Mouse (Mus musculus) embryo, embryonic 10 days (tissue): ENCODE measurements around the gene Elf2.
A peak's percentile ranks its signal among the peaks of the same experiment; 100 is the strongest.
"Not testable (repeated sequence)": the region's sequence is repeated elsewhere in the genome, so short reads cannot be mapped to it uniquely, and the experiment has no call there.

ENCODE experiments used
- DNase-seq: peaks from one replicate; pipeline ENCODE4 v3.0.0-alpha.2; 2015; ENCODE audit warnings: low spot score

The Elf2 gene

DNA sequence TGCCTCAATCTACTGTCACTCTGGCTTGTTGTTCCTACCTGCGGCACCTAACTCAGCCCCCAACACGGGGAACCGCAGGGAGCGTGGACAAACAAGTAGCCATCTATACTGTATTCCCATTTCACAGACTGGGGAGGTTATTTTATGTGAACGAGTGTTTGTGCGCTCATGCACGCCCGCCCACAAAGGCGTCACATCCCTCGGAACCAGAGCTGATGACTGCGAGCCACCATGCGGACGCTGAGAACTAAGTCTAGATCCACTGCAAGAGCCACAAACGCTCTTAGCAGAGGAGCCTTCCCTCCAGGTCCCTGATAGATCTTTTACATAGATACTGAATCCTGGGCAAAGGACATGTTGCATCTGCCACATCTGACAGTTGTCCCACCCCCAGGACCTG lies 10.4 kb downstream of the Elf2 start:
- DNase-seq: no peak

DNA sequence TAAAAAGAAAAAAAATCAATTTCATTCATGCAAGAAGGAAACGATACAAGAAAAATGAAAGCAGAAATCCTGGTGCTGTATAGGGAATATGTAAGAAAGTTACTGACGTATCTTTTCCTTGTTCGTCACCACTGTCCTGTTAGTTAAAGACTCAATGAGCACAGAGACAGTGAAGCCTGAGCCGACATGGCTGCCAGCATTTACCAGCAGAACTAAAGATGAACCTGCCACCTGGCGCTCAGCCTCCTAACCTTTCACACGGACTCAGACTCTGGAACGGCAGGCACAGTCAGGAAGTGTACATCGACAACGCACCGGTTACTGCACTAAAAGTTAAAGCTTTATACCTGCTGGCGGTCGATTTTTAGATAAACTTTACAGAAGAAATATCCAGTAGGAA lies 11.9 kb downstream of the Elf2 start:
- DNase-seq: no peak

DNA sequence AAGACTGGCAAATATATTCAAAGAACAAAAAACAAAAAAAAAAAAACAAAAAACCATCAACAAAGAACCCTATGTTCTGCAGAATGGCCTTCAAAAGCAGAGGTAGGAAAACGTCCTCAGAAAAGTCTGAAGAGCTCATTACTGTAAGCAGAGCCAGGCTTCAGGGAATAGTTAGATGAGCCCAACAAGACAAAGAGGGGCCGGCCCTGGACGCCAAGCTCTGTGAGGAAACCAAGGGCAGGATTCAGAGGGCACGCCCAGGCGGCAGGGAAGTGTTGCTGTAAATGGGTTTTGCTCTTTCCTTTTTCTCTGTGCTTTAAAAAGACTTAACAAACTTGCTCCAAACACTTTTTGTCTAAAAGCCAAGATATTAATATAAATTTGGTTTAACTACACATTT lies 12.6 kb downstream of the Elf2 start:
- no peak for DNase-seq

DNA sequence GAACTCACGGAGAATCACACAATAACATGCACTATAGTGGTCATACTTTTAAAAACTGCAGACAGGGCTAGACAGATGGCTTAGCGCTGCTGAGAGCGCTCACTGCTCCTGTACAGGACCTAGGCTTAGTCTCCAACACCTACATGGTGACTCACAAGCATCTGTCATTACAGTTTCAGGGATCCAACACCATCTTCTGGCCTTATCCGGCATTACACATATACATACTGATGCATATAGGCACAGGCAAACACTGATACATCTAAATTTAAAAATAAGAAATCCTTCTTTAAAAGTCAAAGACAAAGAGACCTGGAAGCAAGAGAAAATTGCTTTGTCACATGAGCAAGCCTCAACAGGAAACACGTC lies 13.1 kb downstream of the Elf2 start:
- DNase-seq: no peak

DNA sequence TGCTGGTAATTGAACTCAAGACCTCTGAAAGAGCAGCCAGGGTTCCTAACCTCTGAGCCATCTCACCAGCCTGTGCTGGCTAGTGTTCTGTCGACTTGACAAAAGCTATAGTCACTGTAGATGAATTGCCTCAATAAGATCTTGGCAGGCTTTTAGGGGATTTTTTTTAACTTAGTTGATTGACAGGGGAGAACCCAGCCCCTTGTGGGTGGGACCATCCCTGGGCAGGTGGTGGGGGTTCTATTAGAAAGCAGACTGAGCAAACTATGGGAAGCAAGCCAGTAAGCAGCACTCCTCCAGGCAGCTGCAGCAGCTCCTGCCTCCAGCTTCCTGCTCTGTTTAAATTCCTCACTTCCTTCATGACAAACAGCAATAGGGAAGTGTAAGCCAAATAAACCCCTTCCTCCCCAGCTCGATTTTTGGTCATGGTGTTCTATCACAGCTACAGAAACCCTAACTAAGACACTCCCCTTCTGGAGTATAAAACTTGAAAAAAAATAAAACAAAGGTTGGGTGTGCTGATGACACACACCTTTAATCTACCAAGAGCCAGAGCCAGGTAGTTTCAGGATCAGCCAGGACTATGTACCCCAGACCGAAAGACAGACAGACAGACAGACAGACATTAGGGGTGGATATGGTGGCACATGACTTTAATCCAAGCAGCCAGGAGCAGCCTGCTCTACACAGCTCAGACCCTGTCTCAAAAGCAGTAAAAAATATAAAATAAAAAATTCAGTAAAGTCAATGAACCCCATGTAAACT lies 13.6 kb downstream of the Elf2 start:
- no peak for DNase-seq

DNA sequence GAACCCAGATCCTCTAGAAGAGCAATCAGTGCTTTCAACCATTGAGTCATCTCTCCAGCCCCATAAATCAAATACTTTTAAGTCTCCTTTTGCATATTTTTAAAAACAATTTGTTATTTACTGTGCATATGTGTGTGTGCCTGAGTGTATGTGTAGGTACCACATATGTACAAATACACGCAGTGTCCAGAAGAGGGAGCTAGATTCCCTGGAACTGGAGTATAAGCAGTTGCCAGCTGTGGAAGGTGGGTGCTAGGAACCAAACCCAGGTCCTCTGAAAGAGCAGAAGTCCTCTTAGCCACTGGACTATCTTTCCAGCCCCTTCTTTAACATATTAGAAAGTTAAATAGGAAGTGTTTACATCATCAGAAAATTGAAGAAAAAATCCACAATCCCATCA lies 15.0 kb downstream of the Elf2 start:
- DNase-seq: no peak

DNA sequence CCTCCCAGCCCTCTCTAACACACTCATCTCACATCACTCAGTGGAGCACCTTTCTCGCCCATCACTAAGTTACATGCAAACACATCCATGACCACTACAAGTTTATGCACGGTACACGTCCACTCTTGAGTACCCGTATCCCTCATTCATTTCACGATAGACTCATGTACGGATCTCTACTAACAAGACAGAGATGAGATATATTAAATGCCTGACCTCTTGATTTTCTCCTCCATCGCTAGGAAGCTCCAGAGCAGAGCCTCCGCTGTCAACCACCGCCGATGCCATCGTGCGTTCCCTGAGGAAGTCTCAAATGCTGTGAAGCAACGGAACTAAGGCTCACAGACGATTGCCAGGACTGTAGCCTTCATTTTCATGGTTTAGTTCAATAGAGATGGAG lies 17.5 kb downstream of the Elf2 start:
- DNase-seq: no peak

DNA sequence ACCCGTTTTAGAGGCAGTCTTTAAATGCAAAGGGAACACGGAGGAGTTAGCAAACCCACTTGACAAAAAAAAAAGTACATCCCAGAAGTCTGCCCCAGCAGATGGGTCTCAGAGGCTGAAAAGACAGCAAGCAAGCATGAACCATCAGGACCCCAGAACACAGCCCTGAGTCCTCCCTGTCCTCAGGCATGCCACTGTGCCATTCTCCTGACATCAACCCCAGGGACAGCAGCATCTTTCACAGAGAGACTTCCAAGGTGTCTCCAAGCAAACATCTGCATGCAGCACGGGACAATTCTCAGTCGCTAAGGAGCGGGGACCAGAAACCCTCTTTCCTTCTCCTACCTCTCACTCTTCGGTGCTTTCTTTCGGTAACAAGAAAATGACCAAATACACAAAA lies 18.1 kb downstream of the Elf2 start:
- DNase-seq: no peak

DNA sequence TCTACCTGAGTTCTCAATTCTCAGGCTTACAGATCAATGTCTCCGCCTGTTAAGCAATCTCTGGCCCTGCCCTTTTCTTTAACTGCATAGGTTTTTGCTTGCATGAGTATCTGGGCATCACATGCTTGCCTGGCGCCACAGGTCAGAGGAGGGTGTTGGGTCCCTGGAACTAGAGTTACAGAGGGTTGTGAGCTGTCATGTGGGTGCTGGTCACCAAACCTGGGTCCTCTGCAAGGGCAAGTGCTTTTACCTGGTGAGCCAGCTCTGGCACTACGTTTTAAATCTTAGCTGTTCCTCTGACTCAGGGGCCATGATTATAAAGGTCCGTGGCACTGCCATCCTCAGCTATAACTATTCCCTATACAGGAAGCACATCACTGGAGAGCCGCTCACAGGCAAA lies 19.3 kb downstream of the Elf2 start:
- no peak for DNase-seq

DNA sequence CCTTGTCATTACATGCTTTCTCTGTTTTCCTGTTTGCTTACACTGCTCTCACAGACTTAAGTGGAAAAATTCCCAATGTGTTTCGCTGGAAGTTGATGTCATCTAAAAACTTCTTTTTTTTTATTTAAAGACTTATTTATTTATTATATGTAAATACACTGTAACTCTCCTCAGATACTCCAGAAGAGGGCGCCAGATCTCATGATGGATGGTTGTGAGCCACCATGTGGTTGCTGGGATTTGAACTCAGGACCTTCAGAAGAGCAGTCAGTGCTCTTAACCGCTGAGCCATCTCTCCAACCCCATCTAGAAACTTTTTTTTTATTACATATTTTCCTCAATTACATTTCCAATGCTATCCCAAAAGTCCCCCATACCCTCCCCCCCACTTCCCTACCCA lies 22.4 kb downstream of the Elf2 start:
- not testable (repeated sequence) for DNase-seq

DNA sequence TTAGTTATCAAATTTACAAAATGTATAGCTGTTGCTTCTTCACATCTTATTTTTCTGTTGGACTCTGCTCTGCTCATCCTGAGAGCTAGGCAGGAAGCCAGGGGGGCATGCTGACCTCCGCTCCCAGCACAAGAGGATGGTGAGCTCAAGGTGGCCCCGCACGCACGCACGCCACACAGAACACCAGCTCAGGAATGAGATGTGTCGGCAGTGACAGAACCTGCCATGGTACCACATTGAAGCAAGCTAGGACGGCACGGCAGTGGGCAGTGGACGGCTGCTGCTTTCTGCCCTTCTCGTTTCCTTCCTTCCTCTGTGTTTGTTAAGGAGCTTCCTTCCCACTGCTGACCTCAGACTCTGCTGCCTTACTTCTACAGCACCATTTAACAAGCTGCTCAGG lies 23.6 kb downstream of the Elf2 start:
- no peak for DNase-seq

DNA sequence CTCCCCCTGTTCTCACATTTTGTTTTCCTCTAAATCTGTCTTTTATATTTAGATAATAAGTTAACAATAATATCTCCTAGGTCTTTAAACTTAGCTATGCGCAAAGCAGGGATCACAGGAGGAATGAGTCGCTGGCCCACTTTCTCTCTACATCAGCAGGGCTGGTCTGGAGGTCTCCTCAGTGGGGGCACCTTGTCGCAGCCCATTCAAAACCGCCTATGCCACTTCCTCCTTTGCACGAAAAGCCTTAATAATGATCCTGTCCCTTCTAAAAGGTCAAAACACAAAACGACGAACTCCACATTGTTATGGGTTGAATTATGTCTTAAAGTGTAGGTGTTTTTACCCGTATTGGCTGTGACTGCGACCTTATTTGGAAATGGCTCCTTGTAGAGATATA lies 28.8 kb downstream of the Elf2 start:
- DNase-seq: no peak

DNA sequence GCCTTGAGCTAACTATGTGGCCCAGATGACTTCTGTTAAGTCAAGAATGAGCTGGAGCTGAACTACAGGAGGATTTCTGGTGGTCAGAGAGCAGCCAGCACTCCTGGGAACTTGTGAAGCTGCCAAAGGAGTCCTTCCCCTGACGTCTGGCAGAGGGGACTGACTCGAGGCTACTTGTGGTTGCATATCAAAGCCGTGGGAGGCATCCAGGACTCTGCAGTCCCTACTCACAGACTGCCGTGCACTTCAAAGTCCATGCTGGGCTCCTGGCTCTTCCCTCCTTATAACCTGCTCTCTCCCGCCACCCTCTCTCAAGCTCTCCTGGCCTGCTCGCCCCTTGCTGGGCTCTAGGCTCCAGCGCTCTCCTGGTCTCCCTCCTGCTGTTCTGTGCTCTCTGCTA lies 30.4 kb downstream of the Elf2 start:
- no peak for DNase-seq

DNA sequence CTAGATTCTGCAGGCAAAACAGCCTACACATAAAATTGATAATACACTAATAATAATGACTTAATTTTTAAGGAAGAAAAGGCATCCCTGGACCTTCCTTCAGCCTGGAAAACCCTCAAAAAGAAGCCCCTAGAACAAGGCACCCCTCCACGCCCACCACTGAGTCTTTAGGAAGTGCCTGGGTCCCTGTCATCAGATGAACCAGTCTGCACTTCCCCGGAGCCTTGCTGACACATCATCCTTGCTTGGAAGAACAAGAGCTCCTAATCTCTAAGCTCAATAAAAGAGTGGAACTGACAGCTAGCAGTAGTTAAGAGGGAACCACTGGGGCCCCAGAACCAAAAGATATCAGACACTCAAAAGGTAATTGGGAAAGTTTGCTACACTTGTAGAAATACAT lies 33.8 kb downstream of the Elf2 start:
- no peak for DNase-seq

DNA sequence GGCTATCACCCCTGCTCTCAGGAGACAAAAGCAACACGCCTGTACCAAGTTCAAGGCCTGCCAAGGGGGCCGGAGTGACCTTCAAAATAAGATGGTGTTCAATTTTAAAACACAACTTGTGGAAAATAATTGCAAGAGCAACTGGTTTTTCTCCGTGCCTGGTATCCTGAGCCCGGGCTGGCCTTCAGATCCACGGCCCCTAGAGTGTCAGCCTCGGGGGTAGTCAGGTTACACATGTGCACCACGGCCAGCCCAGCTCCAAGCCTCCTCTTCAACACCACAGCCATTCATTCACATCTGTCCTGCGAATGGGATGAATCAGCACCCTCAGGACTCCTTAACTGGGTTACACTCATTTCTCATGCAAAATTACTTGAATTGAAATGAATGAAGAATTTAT lies 34.5 kb downstream of the Elf2 start:
- no peak for DNase-seq

DNA sequence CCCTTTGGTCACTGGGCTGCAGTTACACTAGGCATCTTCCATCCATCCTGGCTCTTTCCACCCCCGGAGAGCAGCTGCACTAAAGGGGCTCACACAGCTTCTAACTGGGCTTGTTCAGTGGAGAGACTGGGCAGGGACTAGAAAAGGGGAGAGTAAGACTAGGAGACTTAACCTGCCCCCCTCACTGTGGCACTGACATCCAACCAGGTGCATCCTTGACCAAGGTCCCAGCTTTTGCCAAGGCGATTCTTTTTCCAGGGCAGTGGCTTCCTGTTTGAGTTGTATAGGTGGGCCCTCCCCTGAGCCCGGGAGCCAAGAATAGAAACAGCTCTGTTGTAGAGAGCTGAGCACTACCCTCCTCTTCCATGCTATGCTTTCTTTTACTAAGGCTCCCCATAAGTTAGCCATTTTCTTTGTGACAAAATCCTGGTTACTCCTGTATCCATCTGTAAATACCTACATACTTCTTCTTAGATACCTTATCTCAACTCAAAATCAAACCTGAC lies 37.4 kb downstream of the Elf2 start:
- no peak for DNase-seq

DNA sequence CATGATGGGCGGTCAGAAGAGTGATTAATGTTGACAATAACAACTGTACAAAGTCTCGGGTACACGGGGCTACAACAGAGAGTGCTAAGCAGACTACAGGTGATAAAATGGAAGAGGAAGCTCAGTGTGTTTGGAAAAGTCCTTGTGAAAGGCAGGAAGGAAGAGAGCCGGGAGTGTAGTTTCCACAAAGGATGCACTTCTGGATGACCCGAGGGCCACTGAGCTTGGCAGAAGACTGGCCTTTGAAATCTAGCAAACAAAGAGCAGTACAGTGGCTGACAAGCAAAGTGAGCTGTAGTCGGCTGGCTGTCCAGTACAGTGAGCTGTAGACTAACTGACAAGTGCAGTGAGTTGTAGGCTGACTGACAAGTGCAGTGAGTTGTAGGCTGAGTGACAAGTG lies 38.9 kb downstream of the Elf2 start:
- no peak for DNase-seq

DNA sequence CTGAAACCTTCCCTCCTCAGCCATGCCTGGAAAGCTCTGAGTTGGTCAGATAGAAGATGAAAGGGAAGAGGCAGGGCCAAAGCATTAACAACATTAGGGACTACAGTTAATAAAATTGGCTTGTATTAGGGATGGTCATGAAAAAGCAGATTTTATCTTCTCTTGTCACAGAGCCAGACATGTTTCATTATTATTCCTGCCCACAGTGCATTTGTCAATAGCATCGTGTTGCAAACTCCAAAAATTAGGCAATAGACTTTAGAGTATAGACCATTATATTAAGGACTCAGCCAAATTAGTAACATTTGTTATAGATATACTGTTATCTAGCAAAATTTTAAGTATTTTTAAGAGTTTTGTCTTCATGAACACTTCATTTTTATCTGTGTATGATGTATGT lies 43.7 kb downstream of the Elf2 start:
- no peak for DNase-seq

DNA sequence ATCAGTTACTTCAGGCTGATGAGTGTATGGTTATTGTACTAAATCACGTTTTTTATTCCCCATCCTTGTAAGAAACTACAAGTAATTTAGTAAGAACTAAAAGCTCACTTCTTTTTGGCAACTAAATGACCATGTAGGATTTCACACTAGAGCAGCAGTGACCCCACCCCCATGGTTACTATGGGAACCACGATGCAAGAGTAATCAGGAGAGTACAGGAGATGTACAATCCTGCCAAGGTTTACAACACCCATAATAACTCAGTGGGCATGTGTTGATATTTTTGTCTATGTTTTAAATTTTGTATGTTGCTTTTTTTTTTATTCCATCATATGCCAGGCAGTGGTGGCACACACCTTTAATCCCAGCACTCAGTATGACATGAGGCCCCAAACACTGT lies 45.2 kb downstream of the Elf2 start:
- no peak for DNase-seq

DNA sequence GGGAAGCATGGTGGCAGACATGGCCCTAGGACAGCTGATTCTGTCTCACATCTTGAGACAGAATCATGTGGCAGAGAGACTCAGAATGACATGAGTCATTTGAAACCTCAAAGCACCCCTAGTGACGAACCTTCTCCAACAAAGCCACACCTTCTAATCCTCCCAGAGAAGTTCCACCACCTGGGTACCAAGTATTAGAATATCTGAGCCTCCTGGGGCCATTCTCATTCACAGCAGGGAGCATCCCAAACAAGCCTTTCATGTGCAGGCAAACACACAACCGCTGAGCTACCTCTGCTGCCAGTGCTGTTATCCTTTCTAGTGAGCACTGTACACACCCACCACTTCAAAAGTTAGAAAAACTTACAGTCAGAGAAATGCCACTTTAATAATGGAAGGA lies 46.2 kb downstream of the Elf2 start:
- no peak for DNase-seq

DNA sequence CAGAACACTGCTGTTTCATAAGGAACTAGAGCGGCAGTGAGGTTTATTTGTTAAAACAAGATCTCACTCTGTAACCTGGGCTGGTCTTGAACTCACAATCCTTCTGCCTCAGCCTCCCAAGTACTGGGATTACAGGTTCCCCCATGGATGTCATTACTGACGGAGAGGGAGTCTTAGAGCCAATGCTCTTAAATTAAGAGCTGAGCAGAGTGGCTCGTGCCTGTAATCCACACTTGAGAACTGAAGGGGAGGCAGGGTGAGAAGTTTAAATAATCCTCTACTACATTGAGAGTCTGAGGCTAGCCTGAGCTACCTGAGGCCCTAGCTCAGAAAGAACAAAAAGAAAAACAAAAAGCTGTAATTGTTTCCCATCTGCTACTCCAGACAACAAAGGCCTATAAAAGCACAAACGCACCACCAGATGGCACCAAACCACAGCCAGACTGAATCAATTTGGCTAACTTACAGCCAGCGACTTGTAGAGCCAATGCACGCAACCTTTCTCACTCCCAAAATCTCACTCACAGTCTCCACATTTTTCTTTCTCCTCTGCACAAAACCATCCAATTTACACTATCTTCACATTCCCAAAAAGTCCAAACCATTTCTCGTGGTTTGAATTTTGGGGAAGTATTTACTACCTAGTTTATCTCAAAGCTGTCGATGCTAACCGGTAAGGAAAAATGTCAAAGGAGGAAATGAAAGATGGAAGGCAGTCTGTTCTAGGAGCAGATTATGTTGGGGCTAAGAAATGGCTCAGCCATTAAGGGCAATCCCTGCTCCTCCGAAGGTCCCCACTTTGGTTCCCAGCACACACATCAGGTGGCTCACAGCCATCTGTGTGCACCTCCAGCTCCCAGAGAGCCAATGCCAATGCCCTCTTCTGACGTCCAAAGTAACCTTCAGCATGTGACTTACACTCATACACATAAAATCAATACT lies 51.3 kb downstream of the Elf2 start:
- DNase-seq: peak; percentile 92

DNA sequence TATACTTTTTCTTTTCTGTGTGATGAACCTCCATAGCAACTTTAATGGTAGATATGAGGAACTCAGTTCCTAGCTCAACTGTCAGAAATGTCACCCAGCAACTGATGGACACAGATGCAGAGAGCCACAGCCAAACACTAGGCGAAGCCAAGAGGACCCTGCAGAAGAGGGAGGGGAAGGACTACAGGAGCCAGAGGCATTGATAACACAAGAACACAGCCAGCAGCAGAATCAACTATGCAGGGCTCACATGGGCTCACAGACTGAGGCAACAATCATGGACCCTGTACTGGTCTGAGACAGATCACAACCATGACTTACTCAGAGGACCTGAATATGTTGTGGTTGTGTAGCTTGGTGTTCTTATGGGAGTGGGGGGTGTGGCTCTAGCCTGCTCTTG lies 56.1 kb downstream of the Elf2 start:
- no peak for DNase-seq

DNA sequence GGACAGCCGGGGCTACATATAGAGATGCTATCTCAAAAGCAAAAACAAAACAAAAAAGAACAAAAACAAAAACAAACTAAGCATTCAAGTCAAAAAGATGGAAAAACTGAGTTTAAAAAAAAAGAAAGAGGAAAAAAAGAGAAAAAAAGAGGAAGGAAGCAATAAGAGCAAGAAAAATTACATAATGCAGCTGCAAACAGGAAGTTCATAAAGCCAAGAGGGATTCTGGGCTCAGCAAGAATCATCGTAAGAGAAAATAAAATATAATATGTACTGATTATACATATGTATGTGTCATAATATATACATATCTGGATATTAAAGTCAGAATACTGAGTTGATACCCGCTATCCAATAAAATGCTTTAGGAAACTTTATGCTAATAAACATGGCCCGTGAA lies 58.7 kb downstream of the Elf2 start:
- no peak for DNase-seq
